Mouse (Mus musculus) splenic B cell, adult 2 months (primary cell): ENCODE measurements around the gene Nt5c2.

Experiments
- DNase-seq: peaks from one replicate; pipeline ENCODE4 v3.0.0-alpha.2; 2011; ENCODE audit warnings: low read depth, low spot score
- H3K27me3 ChIP-seq: 2 replicates; pipeline ENCODE4 v1.6.1; 2012; ENCODE audit warnings: mild to moderate bottlenecking, low read length, moderate library complexity, mixed read lengths; ENCODE audit not compliant: control insufficient read depth, poor library complexity, insufficient read depth, severe bottlenecking
- H3K36me3 ChIP-seq: 2 replicates; pipeline ENCODE4 v1.6.1; 2012; ENCODE audit warnings: mild to moderate bottlenecking, low read length, moderate library complexity, mixed read lengths; ENCODE audit not compliant: control insufficient read depth, poor library complexity, insufficient read depth, severe bottlenecking

Gene Nt5c2

DNA sequence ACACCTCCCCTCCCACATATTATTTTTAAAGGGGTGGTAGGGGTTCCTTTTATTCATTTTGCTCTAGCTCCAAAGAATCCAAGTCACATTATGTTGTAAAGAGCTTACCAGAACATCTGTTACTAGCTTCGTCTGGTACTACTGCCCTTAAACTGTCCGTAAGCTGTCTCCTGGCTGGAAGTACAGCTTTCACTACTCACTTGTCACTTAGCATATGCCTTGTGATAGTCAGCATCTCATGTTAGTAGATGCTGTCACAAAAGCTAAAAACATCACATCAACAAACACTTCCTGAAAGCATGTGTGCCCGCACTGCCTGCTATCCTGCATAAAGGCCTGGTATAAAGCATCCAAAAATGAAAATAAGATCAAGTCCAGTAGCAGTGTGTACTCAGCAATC, 55.4 kb downstream of the Nt5c2 start:
- no peak for DNase-seq
- H3K36me3 ChIP-seq = no peaks in the 10 kb centered on the region
- H3K27me3 ChIP-seq = no peaks in the 10 kb centered on the region

DNA sequence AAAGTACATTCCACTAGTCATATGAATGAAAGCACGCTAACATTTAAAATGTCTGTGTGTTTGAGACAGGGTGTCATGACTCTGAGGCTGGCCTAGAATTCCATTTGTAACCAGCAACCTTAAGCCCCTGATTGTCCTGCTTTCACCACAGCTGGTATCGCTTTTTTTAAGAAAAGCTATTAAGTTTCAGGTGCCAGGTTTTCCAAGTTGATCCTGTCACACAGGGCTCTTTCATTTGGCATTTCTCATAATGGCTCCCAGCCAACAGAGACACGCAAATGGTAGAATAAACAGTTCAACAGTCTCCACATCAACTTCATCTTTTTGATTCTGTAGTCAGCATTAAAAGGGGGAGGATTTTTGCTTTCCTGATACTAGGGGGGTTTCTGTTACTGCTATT, 56.4 kb downstream of the Nt5c2 start:
- DNase-seq = no peak
- Histone ChIP-seq H3K36me3 (no peaks in the 10 kb centered on the region), H3K27me3 (no peaks in the 10 kb centered on the region)

DNA sequence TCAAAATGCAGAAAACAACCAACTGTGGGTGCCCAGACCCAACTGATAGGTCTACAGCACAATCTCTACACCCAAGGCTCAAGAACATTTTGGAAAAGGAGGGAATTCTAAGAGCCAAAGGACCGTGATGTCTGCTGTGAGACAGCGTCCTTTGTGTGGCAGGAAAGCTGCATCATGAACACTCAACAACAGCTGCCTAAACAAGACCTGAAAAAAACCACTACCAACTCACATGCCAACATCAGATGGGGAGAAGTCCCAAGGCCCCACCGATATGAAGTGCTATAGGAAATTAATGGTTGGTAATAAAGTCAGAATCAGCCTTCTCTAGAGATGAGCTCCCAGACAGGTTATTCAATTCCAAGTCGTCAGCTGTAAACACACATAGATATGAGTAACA, 57.0 kb downstream of the Nt5c2 start:
- DNase-seq = no peak
- H3K36me3 ChIP-seq = no peaks in the 10 kb centered on the region
- H3K27me3 ChIP-seq = no peaks in the 10 kb centered on the region

DNA sequence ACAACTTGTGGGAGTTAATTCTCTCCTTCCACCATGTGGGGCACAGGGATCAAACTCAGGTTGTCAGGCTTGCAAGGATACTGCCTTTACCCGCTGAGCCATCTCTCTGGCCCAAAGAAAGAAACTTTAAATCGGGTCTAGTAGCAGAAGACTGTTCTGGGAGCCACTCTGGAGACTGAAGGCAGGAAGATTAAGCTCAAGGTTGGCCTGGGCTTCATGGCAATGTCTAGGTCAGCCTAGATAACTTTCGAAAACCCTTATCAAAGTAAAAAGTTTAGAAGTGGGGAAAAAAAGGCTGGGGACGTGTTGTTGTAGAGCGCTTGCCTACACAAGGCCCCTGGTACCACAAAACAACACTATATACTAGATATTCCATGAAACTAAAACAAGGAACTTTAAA, 58.0 kb downstream of the Nt5c2 start:
- no peak for DNase-seq
- Histone ChIP-seq H3K36me3 (no peaks in the 10 kb centered on the region), H3K27me3 (no peaks in the 10 kb centered on the region)

DNA sequence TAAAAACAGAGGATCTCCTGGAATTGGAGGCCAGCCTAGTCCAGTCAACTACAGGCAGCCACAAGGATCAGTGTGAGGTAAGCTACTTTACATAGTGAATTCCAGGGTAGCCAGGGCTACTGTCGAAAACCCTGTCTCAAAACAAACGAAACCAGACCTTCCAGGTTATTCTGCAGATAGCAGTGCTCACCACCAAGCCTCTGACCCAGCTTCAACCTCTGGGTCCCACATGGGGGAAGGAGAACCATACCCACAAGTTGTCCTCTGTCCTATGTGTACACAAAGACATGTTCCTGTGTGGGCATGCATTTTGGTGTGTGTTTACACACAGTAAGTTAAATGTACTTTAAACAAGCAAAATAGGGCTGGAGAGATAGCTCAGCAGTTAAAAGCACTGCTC, 58.5 kb downstream of the Nt5c2 start:
- no peaks in the 10 kb centered on the region for H3K36me3 ChIP-seq
- no peaks in the 10 kb centered on the region for H3K27me3 ChIP-seq
- no peak for DNase-seq

DNA sequence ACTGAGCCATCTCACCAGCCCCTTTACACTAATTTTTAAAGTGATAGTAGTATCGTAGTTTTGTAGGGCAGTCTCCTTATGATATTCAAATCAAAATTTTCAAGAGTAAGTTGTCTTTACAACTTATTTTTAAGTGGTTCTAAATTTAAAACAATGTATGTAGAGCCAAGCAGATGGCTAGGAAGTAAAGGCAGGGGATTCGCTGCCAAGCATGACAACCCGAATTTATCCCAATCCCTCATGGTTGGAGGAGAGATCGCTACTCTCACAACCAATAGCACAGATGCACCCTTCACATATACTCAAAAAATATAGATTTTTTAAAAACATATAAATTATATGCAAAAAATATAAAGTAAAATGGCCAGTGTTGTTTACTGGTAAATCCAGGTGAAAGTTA, 59.3 kb downstream of the Nt5c2 start:
- Histone ChIP-seq H3K36me3 (no peaks in the 10 kb centered on the region), H3K27me3 (no peaks in the 10 kb centered on the region)
- DNase-seq = no peak

DNA sequence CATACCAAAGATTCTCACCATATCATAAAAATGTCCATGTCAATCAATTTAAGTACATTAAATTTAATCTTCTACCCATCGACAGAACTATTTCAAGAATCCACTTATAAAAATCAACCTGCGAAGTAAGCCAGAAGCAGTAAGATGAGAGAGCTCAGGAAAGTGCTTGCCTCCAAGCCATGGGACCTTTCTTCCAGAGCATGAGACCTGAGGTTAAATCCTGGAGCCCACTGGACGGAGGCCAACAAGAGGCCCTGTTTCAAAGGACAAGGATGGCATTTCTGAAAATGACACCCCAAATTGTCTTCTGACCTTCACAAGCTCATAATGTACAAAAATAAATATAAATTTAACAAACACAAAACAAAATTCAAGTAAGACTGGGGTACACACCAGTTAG, 61.4 kb downstream of the Nt5c2 start:
- H3K27me3 ChIP-seq = no peaks in the 10 kb centered on the region
- no peak for DNase-seq

DNA sequence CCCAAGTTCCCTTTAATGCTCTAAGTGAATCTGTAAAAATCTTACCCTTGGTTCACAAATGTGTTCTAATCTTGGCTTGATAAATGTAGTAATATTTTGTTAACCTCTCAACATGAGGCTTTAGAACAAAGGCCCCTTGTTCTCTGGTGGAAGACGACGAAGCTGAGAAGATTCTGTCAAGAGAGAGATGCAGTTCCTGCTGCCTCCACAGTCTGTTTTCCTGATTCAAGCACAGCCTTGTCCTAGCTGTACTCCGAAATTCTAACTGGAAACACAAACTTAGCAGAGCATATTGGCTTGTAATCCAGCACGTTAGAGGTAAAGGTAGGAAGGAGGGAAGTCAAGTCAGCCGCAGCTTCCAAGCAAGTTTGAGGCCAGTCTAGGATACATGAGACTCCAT, 62.0 kb downstream of the Nt5c2 start:
- Histone ChIP-seq H3K27me3 (no peaks in the 10 kb centered on the region), H3K36me3 (0 out of 2 replicates have a peak, but pooled peaks cover 2% of the 10 kb centered on the region)
- no peak for DNase-seq

More for the DNA sequence above, 61.4 kb downstream of the Nt5c2 start:
- 0 out of 2 replicates have a peak, but pooled peaks cover 2% of the 10 kb centered on the region for H3K36me3 ChIP-seq

DNA sequence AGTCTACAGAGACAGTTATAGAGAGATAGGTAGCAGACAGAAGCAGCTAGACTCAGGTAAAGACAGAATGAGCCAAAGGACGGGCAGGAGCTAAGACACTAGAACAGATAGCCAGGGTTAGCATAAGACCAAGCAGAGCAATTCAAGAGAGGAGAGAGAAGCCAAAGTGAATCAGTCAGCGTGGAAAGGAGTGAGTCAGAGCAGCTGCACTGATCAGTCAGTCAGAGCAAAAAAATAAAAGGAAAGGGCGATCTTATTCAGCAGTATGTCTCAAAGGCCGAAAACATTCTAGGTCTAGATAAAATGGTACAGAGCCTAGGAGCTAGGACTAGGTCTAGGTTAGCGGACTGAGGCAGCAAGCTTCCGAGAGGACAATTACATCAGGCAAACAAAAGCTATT, 70.6 kb downstream of the Nt5c2 start:
- Histone ChIP-seq H3K36me3 (peaks cover 4% of the 10 kb centered on the region; the same call in 1 of the 2 replicates), H3K27me3 (no peaks in the 10 kb centered on the region)
- no peak for DNase-seq

DNA sequence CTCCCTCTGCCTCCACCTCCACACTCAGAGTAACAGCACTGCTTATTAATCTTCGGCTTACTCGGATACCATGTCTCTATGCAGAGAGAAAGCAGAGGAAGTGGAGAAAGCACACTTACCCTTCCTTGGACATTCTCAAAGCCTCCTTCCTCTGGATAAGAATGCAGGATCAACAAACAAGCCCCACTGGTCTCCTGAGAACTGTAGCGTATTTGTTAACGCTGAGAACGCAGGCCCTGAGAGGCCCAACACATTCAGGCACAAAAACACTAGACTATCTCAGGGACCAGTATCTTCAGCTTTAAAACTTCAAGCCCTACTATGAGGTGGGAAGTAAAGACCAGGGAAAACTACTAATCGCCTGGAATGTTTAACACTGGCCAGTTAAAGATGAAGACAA, 77.8 kb downstream of the Nt5c2 start:
- Histone ChIP-seq H3K27me3 (no peaks in the 10 kb centered on the region), H3K36me3 (peaks cover 2% of the 10 kb centered on the region; the same call in 1 of the 2 replicates)
- DNase-seq = no peak

DNA sequence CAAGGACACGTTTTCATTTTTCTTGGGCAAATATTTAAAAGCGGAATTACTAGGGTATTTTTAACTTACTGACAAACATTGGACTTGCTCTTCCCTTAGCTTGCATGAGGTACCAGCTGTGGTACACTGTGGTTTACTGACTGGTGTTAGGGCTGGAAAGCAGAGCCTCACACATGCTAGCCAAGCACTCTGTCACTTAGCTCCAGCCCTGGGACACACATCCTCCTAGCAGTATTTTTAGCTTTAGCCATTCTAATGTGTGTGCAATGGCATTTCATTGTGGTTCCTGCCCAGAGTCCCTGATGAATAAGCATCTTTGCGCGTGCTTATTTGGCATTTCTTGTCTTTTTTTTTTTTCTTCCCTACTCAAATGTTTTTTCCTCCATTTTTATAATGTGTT, 80.9 kb downstream of the Nt5c2 start:
- no peak for DNase-seq
- H3K27me3 ChIP-seq = no peaks in the 10 kb centered on the region
- no peaks in the 10 kb centered on the region for H3K36me3 ChIP-seq

DNA sequence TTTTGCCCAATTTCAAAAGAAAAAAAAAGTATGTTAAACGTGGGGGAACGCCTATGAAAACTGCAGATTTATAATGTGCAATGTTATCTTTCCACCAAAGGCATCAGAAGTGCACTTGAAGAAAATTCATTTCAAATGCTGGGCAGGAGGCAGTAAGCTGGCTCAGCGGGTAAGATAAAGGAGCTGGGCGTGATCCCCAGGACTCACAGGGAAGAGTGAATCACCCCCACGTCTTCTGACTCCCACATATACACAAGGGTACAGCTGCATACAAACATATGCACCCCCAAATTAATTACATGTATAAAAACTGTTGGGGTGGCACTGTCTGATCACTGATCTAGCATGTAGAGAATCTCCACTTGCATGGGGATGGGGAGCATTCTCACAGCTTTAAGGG, 82.3 kb downstream of the Nt5c2 start:
- DNase-seq = no peak
- Histone ChIP-seq H3K36me3 (no peaks in the 10 kb centered on the region), H3K27me3 (no peaks in the 10 kb centered on the region)

DNA sequence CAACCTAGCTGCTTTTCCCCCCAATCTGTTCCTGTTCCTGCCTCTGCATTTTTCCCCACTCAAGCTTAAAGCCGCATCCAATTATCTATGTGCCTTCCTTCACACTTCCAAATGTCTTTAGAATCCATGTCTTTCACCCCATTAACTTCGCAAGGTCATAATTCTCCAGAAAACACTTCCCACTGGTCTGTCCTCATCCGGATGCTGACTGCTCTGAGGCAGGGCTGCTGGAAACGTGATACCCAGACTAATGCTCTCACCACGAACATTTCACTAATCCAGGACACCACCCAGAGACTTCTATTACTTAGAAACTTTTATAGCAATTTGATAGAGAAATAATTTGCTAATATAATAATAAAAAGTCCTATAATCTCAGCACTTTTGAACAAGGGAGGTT, 84.9 kb downstream of the Nt5c2 start:
- Histone ChIP-seq H3K36me3 (no peaks in the 10 kb centered on the region), H3K27me3 (no peaks in the 10 kb centered on the region)
- DNase-seq = no peak

DNA sequence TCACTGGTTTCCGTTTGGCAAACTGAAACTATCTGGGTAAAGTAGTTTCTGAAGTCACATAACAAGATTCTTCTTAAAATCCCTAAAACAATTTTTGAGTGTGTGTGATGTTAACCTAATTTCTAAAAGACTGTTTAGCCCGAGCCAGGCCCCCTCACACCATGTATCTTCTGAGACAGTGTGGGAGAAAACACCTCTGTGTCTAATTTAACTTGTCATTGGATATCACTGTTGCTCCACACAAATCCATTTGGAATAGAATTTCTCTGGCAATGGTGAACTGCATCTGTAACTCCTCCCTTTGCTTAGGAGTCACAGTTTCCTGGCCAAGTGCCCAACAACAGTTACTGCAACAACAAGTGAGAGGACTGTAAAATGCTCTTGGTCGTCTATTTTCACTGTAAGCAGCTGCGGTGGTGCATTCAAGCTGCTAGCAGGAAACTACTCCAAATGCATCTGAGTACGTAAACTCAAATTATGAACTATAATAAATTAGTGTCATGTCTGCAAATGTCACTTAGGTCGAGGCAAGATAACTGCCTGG, 85.8 kb downstream of the Nt5c2 start:
- DNase-seq = peak; percentile 20
- H3K36me3 ChIP-seq = no peaks in the 10 kb centered on the region
- H3K27me3 ChIP-seq = no peaks in the 10 kb centered on the region

DNA sequence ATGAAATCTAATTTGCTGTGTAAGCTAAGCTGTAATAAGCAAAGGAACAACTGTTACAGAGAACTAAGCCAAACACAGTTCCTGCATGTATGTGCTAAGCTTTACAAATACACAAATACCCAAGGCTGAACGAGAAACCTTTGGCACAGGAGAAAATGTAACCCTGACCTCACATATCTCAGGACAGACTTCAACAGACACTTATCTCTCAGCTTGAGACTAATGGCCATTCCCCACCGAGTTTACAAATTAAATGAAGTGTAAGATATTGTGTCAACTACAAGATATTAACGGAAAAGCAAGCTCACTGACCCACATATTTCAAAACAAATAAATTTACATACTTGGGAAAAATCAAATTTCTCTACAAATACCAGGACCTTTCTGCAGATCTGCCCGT, 86.8 kb downstream of the Nt5c2 start:
- H3K36me3 ChIP-seq = no peaks in the 10 kb centered on the region
- DNase-seq = no peak
- no peaks in the 10 kb centered on the region for H3K27me3 ChIP-seq

DNA sequence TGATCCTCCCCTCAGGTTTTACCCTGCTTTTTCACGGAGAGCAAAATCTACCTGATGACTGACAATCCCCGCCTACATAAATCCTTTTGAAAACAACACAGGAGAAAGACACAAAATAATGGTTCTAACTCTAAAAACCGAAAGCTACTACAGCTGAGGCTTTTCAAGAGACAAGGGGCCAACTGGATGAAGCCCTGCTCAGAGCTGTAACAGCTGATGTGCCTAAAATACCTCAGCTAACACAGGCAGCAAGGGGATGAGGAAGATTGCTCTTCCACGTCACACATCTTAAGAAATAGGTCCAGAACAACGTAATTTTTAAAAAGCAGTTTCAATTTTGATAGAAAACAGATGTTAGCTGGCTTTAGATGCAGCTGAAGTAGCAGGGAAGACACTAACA, 88.0 kb downstream of the Nt5c2 start:
- H3K27me3 ChIP-seq = no peaks in the 10 kb centered on the region
- DNase-seq = peak; percentile 10

More for the DNA sequence above, 88.0 kb downstream of the Nt5c2 start:
- H3K36me3 ChIP-seq = no peaks in the 10 kb centered on the region
